Mouse (Mus musculus): ENCODE results near the gene Ppfibp2. TPM values are rescaled to one million over a fixed set of nuclear protein-coding genes. Genes with fewer than 3 reads are reported as not detected.

The Ppfibp2 gene
- polyA plus RNA-seq, 1 experiment from 2014 or later, result 18.2 TPM

DNA sequence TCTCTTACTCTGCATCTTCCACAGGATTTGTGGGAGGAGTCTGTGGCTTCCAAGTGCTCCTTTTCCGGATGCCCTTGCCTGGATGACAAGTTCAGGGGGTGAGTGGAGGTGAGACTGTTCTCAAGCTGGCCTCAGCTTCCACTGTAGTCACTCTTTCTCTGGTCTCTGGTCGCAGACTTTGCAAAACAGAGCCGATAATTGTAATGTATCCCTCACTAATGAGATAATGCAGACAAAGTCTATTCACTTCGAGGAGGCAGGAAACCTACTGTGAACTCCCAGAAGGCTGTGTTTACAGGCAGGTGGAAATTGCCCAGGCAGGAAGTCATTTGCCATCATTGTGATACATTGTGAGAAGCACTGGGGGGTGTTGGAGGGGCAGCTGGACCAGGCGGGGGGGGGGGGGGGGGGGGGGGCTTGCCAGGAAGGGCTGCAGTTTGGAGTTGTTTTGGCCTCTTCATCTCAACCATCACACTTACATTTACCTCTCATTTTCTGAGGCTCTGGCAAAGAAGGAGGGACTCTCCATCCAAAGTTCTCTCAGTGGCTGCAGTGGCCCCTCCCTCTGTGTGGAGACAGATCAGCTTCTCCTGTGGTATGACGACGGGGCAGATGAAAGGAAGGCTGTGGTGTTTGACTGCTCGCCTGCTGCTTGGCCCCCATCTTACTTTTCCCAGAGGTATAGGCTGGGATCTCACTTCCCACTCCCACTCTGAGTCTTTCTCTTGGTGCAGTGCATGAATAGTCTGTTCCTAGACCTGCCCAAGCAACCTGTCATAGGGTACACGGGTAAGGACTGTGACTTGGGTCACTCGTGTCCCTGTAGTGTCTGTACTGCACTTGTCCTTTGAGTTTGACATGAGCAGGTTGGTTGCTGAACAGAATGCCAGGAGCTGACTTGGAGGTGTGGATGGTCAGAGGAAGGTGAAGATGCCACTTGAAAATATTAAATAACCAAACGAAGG is 23.3 kb downstream of the Ppfibp2 start:
- Histone ChIP-seq H3K4me3 (no peak overlapping the region), H3K9ac (no peak overlapping the region), H3K36me3 (no peaks in the 10 kb centered on the region), H3K27ac (0 out of 2 replicates have a peak overlapping the region, but pooled peaks have one; percentile 33), H3K4me1 (peaks cover 12% of the 10 kb centered on the region), H3K9me3 (no peaks in the 10 kb centered on the region), H3K27me3 (no peaks in the 10 kb centered on the region), H3K4me2 (no peak overlapping the region)
- WGBS, result 29% methylated on average over 10 of the region's 11 CpGs
- ATAC-seq (ENCODE audit: insufficient number of reproducible peaks, low FRiP score, low TSS enrichment, low read depth), result 0 out of 2 replicates have a peak, but pooled peaks have one; percentile 49

DNA sequence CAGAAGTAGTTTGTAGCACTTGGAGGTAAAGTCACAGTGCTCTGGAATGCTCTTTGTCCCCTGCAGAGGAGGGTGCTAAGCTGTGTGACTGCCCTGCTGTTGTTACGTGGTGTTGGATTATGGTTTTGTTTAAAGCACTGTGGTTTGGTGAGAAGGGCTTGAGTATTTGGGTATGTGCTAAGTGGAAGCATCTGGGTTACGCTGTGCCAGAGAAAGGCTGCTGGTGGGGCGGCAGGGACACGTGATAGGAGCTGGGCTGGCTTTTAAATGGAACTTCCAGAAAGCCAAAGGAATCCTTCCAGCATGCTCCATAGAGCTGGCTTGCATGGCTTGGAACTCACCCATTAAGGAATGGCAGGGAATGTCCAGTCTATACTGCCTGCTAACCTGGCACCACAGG is 24.2 kb downstream of the Ppfibp2 start:
- H3K27ac ChIP-seq, result peak overlapping the region; percentile 52
- no peaks in the 10 kb centered on the region for H3K9me3 ChIP-seq
- peaks cover 12% of the 10 kb centered on the region for H3K4me1 ChIP-seq
- no peaks in the 10 kb centered on the region for H3K36me3 ChIP-seq
- WGBS, result 32% methylated on average over 4 of the region's 4 CpGs
- H3K4me3 ChIP-seq, result no peak overlapping the region
- H3K4me2 ChIP-seq, result no peak overlapping the region
- no peak overlapping the region for H3K9ac ChIP-seq
- peak; percentile 63; the same call in 1 of the 2 replicates for ATAC-seq (ENCODE audit: insufficient number of reproducible peaks, low FRiP score, low TSS enrichment, low read depth)
- no peaks in the 10 kb centered on the region for H3K27me3 ChIP-seq

DNA sequence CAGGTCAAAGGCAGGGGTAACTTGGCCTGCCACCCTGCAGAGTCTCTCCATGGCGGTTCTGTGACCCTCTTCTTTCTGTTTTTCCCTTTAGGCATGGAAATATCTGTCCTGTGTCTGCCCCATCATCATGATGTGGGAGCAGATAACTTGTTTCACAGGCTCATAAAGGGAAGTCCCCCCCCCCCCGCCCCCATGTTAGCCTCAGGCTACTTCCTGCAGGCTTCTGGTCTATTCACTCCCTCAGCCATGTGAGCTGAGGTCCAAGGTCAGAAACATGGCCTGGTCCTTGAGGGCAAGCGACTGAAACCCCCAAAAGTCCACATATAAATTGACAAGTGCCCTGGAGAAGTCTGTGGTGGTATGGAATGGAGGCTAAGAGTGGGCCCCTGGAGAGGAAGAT is 25.1 kb downstream of the Ppfibp2 start:
- no peaks in the 10 kb centered on the region for H3K36me3 ChIP-seq
- no peak overlapping the region for H3K27ac ChIP-seq
- WGBS, result 73% methylated on average over 3 of the region's 3 CpGs
- H3K9ac ChIP-seq, result no peak overlapping the region
- peaks cover 12% of the 10 kb centered on the region for H3K4me1 ChIP-seq
- H3K9me3 ChIP-seq, result no peaks in the 10 kb centered on the region
- H3K4me2 ChIP-seq, result no peak overlapping the region
- H3K27me3 ChIP-seq, result no peaks in the 10 kb centered on the region
- no peak for ATAC-seq (ENCODE audit: insufficient number of reproducible peaks, low FRiP score, low TSS enrichment, low read depth)
- no peak overlapping the region for H3K4me3 ChIP-seq

GRCm38 (mm10) chr7:107624432-107624831 is 29.4 kb downstream of the Ppfibp2 start:
- H3K27me3 ChIP-seq, result no peaks in the 10 kb centered on the region
- no peaks in the 10 kb centered on the region for H3K36me3 ChIP-seq
- peaks cover 1% of the 10 kb centered on the region; the same call in 1 of the 2 replicates for H3K4me1 ChIP-seq
- H3K4me3 ChIP-seq, result no peak overlapping the region
- ATAC-seq (ENCODE audit: insufficient number of reproducible peaks, low FRiP score, low TSS enrichment, low read depth), result no peak
- no peak overlapping the region for H3K9ac ChIP-seq
- H3K9me3 ChIP-seq, result no peaks in the 10 kb centered on the region
- H3K4me2 ChIP-seq, result no peak overlapping the region
- 49% methylated on average over 3 of the region's 3 CpGs for WGBS
- H3K27ac ChIP-seq, result no peak overlapping the region

- H3K4me1 ChIP-seq, result no peaks in the 10 kb centered on the region
- no peak for ATAC-seq (ENCODE audit: insufficient number of reproducible peaks, low FRiP score, low TSS enrichment, low read depth)
- H3K4me3 ChIP-seq, result no peak within 1 kb of the TSS
- no peak within 1 kb of the TSS for H3K9ac ChIP-seq
- H3K36me3 ChIP-seq, result no peaks in the 10 kb centered on the region
- no peaks in the 10 kb centered on the region for H3K27me3 ChIP-seq
- WGBS, result 84% methylated on average over 2 of the region's 2 CpGs
- H3K27ac ChIP-seq, result no peak within 1 kb of the TSS
- no peaks in the 10 kb centered on the region for H3K9me3 ChIP-seq
- H3K4me2 ChIP-seq, result no peak within 1 kb of the TSS
Observed at GRCm38 (mm10) chr7:107625061-107625460, 30.1 kb downstream of the Ppfibp2 start, which contains the start of gene 5330417H12Rik. Gene 5330417H12Rik (minus strand): TSS chr7:107625161.

DNA sequence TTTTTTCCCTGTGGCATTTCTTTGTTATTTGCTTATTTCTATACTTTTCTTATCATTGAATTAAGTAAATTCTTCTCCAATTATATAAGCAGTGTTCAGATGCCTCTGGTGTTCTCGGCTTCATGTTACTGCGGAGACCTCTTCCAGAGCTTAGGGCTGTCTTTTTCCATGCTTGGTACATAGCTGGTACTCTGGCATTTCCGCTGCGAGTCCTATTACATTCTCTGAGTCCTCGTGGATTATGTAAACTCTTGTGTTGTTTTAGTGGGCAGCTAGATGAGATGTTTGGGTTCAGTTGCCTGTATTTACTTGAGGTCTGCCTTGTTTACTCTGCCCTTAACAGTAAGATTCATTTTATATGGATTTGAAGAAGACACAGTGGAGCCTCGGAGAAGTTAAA is 30.8 kb downstream of the Ppfibp2 start:
- Histone ChIP-seq H3K4me1 (no peaks in the 10 kb centered on the region), H3K9me3 (no peaks in the 10 kb centered on the region), H3K36me3 (no peaks in the 10 kb centered on the region), H3K4me2 (no peak overlapping the region), H3K4me3 (no peak overlapping the region), H3K9ac (no peak overlapping the region), H3K27ac (no peak overlapping the region), H3K27me3 (no peaks in the 10 kb centered on the region)
- WGBS, result 74% methylated on average over 6 of the region's 6 CpGs
- ATAC-seq (ENCODE audit: insufficient number of reproducible peaks, low FRiP score, low TSS enrichment, low read depth), result no peak

GRCm38 (mm10) chr7:107628383-107628782 is 33.4 kb downstream of the Ppfibp2 start:
- H3K9ac ChIP-seq, result no peak overlapping the region
- H3K4me3 ChIP-seq, result no peak overlapping the region
- ATAC-seq (ENCODE audit: insufficient number of reproducible peaks, low FRiP score, low TSS enrichment, low read depth), result no peak
- no peak overlapping the region for H3K27ac ChIP-seq
- H3K27me3 ChIP-seq, result no peaks in the 10 kb centered on the region
- H3K4me2 ChIP-seq, result no peak overlapping the region
- H3K36me3 ChIP-seq, result no peaks in the 10 kb centered on the region
- H3K9me3 ChIP-seq, result no peaks in the 10 kb centered on the region
- H3K4me1 ChIP-seq, result no peaks in the 10 kb centered on the region

GRCm38 (mm10) chr7:107633201-107633600 is 38.2 kb downstream of the Ppfibp2 start:
- Histone ChIP-seq H3K4me2 (no peak overlapping the region), H3K27ac (no peak overlapping the region), H3K36me3 (no peaks in the 10 kb centered on the region), H3K27me3 (no peaks in the 10 kb centered on the region), H3K4me1 (no peaks in the 10 kb centered on the region), H3K9ac (no peak overlapping the region), H3K9me3 (0 out of 2 replicates have a peak, but pooled peaks cover 3% of the 10 kb centered on the region), H3K4me3 (no peak overlapping the region)
- WGBS, result 93% methylated on average over 4 of the region's 4 CpGs
- no peak for ATAC-seq (ENCODE audit: insufficient number of reproducible peaks, low FRiP score, low TSS enrichment, low read depth)

DNA sequence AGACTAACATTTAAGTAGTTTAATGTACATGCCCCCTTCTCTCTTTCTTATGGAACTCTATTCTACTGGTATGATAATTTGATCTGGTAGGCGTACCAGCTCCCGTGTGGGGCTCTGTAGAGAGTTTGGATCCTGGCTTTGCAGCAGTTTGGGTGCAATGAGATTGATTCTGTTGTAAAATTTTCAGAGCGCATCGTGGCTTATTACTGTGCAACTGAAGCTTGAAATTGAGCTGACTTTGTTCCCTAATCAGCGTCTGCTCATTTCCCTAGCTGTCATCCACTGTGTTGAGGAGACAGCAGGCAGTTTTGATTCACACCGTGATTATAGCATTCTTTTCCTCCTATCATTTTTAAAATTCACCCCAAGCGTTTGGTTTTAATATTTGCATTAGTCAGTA is 42.4 kb downstream of the Ppfibp2 start:
- H3K9me3 ChIP-seq, result 0 out of 2 replicates have a peak, but pooled peaks cover 3% of the 10 kb centered on the region
- H3K27ac ChIP-seq, result no peak overlapping the region
- no peak overlapping the region for H3K4me3 ChIP-seq
- no peak overlapping the region for H3K9ac ChIP-seq
- ATAC-seq (ENCODE audit: insufficient number of reproducible peaks, low FRiP score, low TSS enrichment, low read depth), result no peak
- H3K4me1 ChIP-seq, result peaks cover 2% of the 10 kb centered on the region; the same call in 1 of the 2 replicates
- no peaks in the 10 kb centered on the region for H3K36me3 ChIP-seq
- H3K4me2 ChIP-seq, result no peak overlapping the region
- 82% methylated on average over 7 of the region's 7 CpGs for WGBS
- no peaks in the 10 kb centered on the region for H3K27me3 ChIP-seq

- peaks cover 8% of the 10 kb centered on the region; the same call in 1 of the 2 replicates for H3K4me1 ChIP-seq
- no peak overlapping the region for H3K4me3 ChIP-seq
- H3K9ac ChIP-seq, result no peak overlapping the region
- H3K4me2 ChIP-seq, result no peak overlapping the region
- no peaks in the 10 kb centered on the region for H3K36me3 ChIP-seq
- H3K27me3 ChIP-seq, result no peaks in the 10 kb centered on the region
- no peak overlapping the region for H3K27ac ChIP-seq
- ATAC-seq (ENCODE audit: insufficient number of reproducible peaks, low FRiP score, low TSS enrichment, low read depth), result no peak
- 84% methylated on average over 5 of the region's 5 CpGs for WGBS
- H3K9me3 ChIP-seq, result 0 out of 2 replicates have a peak, but pooled peaks cover 3% of the 10 kb centered on the region
Observed at GRCm38 (mm10) chr7:107638026-107638425, 43.0 kb downstream of the Ppfibp2 start.

- ATAC-seq (ENCODE audit: insufficient number of reproducible peaks, low FRiP score, low TSS enrichment, low read depth), result peak; percentile 75; the same call in 1 of the 2 replicates
- Histone ChIP-seq H3K27ac (no peak overlapping the region), H3K9me3 (no peaks in the 10 kb centered on the region), H3K36me3 (no peaks in the 10 kb centered on the region), H3K4me2 (no peak overlapping the region), H3K4me3 (no peak overlapping the region), H3K27me3 (no peaks in the 10 kb centered on the region), H3K9ac (no peak overlapping the region), H3K4me1 (peaks cover 8% of the 10 kb centered on the region; the same call in 1 of the 2 replicates)
- 57% methylated on average over 7 of the region's 7 CpGs for WGBS
Observed at GRCm38 (mm10) chr7:107642586-107643275, 47.7 kb downstream of the Ppfibp2 start.

GRCm38 (mm10) chr7:107644987-107645386 is 50.0 kb downstream of the Ppfibp2 start:
- peaks cover 16% of the 10 kb centered on the region for H3K4me1 ChIP-seq
- no peak for ATAC-seq (ENCODE audit: insufficient number of reproducible peaks, low FRiP score, low TSS enrichment, low read depth)
- WGBS, result 88% methylated on average over 2 of the region's 2 CpGs

More at GRCm38 (mm10) chr7:107644987-107645386, 50.0 kb downstream of the Ppfibp2 start:
- H3K27ac ChIP-seq, result no peak overlapping the region
- H3K9me3 ChIP-seq, result no peaks in the 10 kb centered on the region
- H3K4me3 ChIP-seq, result no peak overlapping the region
- H3K9ac ChIP-seq, result no peak overlapping the region
- H3K36me3 ChIP-seq, result no peaks in the 10 kb centered on the region
- no peaks in the 10 kb centered on the region for H3K27me3 ChIP-seq
- H3K4me2 ChIP-seq, result no peak overlapping the region
